Mouse (Mus musculus) lung, adult 2 months (tissue): Measurements from ENCODE around the gene Glg1. TPM values are rescaled to one million over a fixed set of nuclear protein-coding genes. Genes with fewer than 3 reads are reported as not detected.
A peak's percentile ranks its signal among the peaks of the same experiment; 100 is the strongest.
"Not testable (repeated sequence)": the region's sequence is repeated elsewhere in the genome, so short reads cannot be mapped to it uniquely, and the experiment has no call there.

Source experiments
- DNase-seq: peaks from one replicate; pipeline ENCODE4 v3.0.0; 2022
- H3K4me1 ChIP-seq: fragments of 200-500 bp; 2 replicates; pipeline ENCODE4 v1.6.1; 2011; ENCODE audit warnings: low read length; ENCODE audit not compliant: control insufficient read depth, insufficient read depth
- H3K4me3 ChIP-seq: fragments of 200-500 bp; replicated peaks from 2 replicates; pipeline ENCODE3; 2011; ENCODE audit warnings: low read depth, mild to moderate bottlenecking, control low read depth, low read length; ENCODE audit errors: extremely low read depth
- CTCF ChIP-seq: fragments of 200-500 bp; IDR thresholded peaks from 2 replicates; pipeline ENCODE4 v1.5.1; 2011; ENCODE audit warnings: mild to moderate bottlenecking, low read length, control low read depth; ENCODE audit not compliant: insufficient read depth
- POLR2A ChIP-seq: fragments of 200-500 bp; IDR thresholded peaks from 2 replicates; pipeline ENCODE4 v1.6.1; 2011; ENCODE audit warnings: low read depth, mild to moderate bottlenecking, control low read depth, low read length, borderline replicate concordance; ENCODE audit errors: extremely low read depth
- WGBS: fragments of 180-500 bp; shearing (Covaris S2); methylation state at CpG from one replicate; pipeline ENCODE4 v1.1.7; 2018; 5-methylcytosine and 5-hydroxymethylcytosine counted together
- polyA plus RNA-seq: library from polyadenylated mRNA; depleted of rRNA; stranded (reverse); fragments of >200 nt; gene quantifications from 2 replicates; pipeline ENCODE4 v1.2.3, GENCODE M21; 2012; rRNA removed

Glg1 gene
- polyA plus RNA-seq = 38.8 and 44.7 TPM in 2 replicates

DNA sequence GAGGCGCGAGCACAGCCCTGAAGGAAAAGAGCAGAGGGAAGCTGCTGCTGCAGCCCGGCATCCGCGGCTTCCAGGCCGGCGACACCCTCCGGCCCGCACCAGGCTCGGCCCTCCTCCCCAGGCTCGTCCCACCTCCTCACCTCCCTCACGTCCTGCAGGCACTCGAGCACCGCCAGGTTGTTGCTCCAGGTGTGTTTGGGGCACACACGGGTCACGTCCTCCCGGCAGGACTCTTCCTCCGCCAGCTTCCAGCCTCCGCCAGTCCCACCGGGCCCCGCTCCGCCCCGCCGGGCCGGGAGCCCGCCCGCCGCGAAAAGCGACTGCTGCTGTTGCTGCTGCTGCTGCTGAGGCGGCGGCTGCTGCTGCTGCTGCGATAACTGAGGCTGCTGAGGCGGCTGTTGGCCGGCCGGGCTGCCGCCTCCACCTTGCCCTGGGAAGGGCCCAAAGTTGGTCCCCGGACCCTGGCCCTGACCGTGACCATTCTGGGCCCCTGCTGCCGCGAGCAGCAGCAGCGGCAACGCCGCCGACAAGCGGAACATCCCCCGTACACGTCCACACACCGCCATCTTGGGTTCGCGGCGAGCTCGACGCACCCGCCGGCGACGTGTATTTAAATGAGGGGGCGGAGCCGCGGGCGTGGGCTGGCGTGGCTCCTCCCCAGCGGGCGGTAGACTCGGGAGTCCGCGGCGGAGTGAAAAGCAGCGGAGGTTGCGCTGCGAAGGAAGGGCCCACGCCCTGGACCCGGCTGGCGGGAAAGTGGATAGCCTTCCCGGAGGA, at the start of gene Glg1:
Gene Glg1 (minus strand): TSS at position 586 of the 777 bp plus-strand sequence.
- peak within 1 kb of the TSS; percentile 97 for H3K4me3 ChIP-seq
- WGBS = under 1% methylated on average over 74 of the region's 76 CpGs
- H3K4me1 ChIP-seq = peaks cover 4% of the 10 kb centered on the region; the same call in 1 of the 2 replicates
- TF ChIP-seq CTCF (no peak), POLR2A (peak; percentile 97)
- peak; percentile 94 for DNase-seq

- WGBS = 34% methylated on average over 5 of the region's 5 CpGs
- no peak for TF ChIP-seq CTCF
- TF ChIP-seq POLR2A = no peak
- H3K4me1 ChIP-seq = no peaks in the 10 kb centered on the region
- no peak overlapping the region for H3K4me3 ChIP-seq
- no peak for DNase-seq
Observed at GRCm38 (mm10) chr8:111305031-111305730, 46.2 kb upstream of the Glg1 start.

- H3K4me3 ChIP-seq = no peak overlapping the region
- TF ChIP-seq CTCF = no peak
- no peak for TF ChIP-seq POLR2A
- 93% methylated on average over 3 of the region's 3 CpGs for WGBS
- no peak for DNase-seq
- no peaks in the 10 kb centered on the region for H3K4me1 ChIP-seq
Observed at GRCm38 (mm10) chr8:111304359-111304758, 45.3 kb upstream of the Glg1 start.

DNA sequence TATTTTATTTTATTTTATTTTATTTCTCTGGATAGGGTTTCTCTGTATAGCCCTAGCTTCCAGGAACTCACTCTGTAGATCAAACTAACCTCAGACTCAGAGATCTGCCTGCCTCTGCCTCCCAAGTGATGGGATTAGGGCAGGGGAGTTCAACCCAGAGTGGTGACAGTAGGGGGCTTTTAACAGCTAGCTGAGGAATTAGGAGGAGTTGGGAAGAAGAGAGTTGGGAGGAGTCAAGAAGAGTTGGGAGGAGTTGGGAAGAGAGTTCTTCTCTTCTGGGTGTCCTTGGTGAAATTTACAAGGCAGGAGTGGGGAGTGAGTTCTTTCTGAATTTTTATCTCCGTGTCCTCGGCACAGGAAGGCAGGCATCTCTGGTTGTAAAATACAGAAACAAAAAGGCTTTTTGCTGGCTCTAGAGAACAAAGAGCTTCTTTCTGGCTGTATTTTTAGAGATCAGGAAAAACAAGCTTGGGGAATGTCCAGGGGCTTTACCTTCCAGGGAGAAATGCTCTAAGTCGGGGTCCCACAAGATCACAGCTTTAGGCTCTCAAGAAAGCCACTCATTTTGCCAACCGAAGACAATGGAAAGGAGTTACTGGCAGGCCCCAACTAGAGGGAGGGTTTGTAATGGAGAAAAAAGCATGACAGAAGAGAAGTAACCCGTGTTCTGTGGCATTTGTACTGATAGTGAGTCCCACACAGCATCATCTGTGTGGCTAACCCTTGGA, 44.2 kb upstream of the Glg1 start:
- not testable (repeated sequence) for DNase-seq, H3K4me1 ChIP-seq, H3K4me3 ChIP-seq
- 69% methylated on average over 5 of the region's 5 CpGs for WGBS

GRCm38 (mm10) chr8:111300597-111301546, 41.9 kb upstream of the Glg1 start:
- 53% methylated on average over 11 of the region's 11 CpGs for WGBS
- TF ChIP-seq CTCF (peak; percentile 20; the same call in 1 of the 2 replicates), POLR2A (no peak)
- no peak for DNase-seq

DNA sequence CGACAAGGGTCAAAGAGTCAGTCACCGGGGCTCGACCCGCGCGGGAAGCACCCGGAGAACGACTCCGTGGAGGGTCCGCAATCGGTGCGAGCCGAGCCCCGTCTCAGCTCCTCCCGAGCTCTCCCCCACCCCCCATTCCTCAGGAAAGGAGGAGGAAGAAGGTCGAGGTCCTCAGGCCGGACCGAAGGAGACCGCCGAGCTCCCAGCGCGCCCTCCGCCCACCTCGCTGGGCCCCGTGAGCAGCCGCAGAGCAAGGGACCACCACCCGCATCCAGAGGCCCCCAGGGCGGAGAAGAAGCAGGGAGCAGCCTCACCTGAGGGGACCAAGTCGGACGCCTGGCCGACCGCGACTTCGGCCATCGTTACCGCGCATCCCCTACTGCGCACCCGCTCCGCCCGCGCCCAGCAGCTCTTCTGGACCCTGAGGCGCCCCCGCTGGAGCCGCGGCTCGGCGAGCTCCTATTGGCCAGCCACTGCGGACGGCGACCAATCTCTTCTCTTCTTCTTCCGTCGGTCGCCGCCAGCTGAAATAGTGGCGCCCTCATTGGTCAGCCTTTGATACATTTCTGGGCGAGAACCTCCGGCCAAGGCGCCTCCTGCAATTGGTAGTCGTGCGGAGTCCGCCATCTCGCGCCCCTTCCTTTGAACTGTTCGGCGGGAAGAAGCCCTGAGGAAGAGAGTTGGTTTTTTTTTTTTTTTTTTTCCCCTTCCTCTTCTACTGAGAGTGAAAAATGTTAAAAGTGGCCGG, 41.0 kb upstream of the Glg1 start, which contains the start of gene Rfwd3:
Gene Rfwd3 (minus strand): TSS at position 402 of the 748 bp plus-strand sequence.
- TF ChIP-seq POLR2A (peak; percentile 82; the same call in 1 of the 2 replicates), CTCF (no peak)
- WGBS = under 1% methylated on average over 67 of the region's 67 CpGs
- Histone ChIP-seq H3K4me3 (peak within 1 kb of the TSS; percentile 96), H3K4me1 (no peaks in the 10 kb centered on the region)
- DNase-seq = peak; percentile 91

More at GRCm38 (mm10) chr8:111300597-111301546, 41.9 kb upstream of the Glg1 start:
- Histone ChIP-seq H3K4me1 (no peaks in the 10 kb centered on the region), H3K4me3 (peak overlapping the region; percentile 24)

DNA sequence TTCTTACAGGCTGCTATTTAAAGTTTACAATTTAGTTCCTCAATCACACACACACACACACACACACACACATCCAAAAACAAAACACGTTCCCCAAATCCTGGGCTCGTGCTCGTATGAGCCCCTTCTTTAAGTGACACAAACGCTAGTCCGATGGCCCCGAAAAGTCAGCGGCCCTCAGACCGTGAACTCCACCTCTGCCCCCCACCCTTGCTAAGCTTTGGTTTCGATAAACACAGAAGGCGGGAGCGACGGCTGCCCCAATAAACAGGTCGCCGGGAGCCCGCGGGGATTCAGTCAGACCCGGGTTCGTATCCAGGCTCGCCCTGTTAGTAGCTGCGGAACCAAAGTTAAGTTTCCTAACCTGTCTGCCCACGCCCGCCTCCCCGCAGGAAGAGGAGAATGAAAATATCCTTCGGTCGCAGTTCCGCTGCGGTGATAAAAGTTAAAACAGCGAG, 40.4 kb upstream of the Glg1 start:
- H3K4me3 ChIP-seq = peak overlapping the region; percentile 96
- no peak for TF ChIP-seq CTCF
- no peak for TF ChIP-seq POLR2A
- no peaks in the 10 kb centered on the region for H3K4me1 ChIP-seq
- DNase-seq = peak; percentile 60
- WGBS = under 1% methylated on average over 28 of the region's 28 CpGs

- TF ChIP-seq CTCF (no peak), POLR2A (no peak)
- Histone ChIP-seq H3K4me1 (no peaks in the 10 kb centered on the region), H3K4me3 (no peak overlapping the region)
- 88% methylated on average over 1 of the region's 1 CpGs for WGBS
- DNase-seq = no peak
Observed at GRCm38 (mm10) chr8:111298011-111298410, 39.0 kb upstream of the Glg1 start.
